Mouse (Mus musculus) lung, adult 18-20 months (tissue): ENCODE measurements around the gene Def8.
"Not testable (repeated sequence)": the region's sequence is repeated elsewhere in the genome, so short reads cannot be mapped to it uniquely, and the experiment has no call there.

ENCODE experiments used
- DNase-seq, 2 experiments: peaks; one replicate each; pipeline ENCODE4 v3.0.0; 2022; ENCODE audit warnings: mixed read lengths in 2 of 2

Gene Def8

GRCm38 (mm10) chr8:123414997-123415696 lies 8.2 kb upstream of the Def8 start:
- not testable (repeated sequence) for DNase-seq

GRCm38 (mm10) chr8:123415967-123416943 lies 7.1 kb upstream of the Def8 start:
- no peak for DNase-seq

GRCm38 (mm10) chr8:123416944-123417555 lies 6.3 kb upstream of the Def8 start:
- DNase-seq: no peak

GRCm38 (mm10) chr8:123419711-123420110 lies 3.6 kb upstream of the Def8 start:
- DNase-seq: no peak

GRCm38 (mm10) chr8:123420525-123421281 lies 2.6 kb upstream of the Def8 start:
- DNase-seq: no peak

- no peak for DNase-seq
These were observed 2.0 kb upstream of the Def8 start for GRCm38 (mm10) chr8:123421325-123421724.

- DNase-seq: peak; percentile 56 to 73
These were observed 1.1 kb upstream of the Def8 start for GRCm38 (mm10) chr8:123422056-123422780.

- no peak for DNase-seq
These were observed 557 bp upstream of the Def8 start for GRCm38 (mm10) chr8:123422781-123423159.

- DNase-seq: no peak
These were observed 3.5 kb downstream of the Def8 start for GRCm38 (mm10) chr8:123426511-123427509.

- DNase-seq: no peak
These were observed 4.4 kb downstream of the Def8 start for GRCm38 (mm10) chr8:123427639-123428275.

- no peak for DNase-seq
These were observed 5.1 kb downstream of the Def8 start for GRCm38 (mm10) chr8:123428343-123428893.

- no peak for DNase-seq
These were observed 5.8 kb downstream of the Def8 start for GRCm38 (mm10) chr8:123428939-123429721.

GRCm38 (mm10) chr8:123429722-123430013 lies 6.3 kb downstream of the Def8 start:
- not testable (repeated sequence) for DNase-seq

GRCm38 (mm10) chr8:123430936-123431335 lies 7.6 kb downstream of the Def8 start:
- not testable (repeated sequence) for DNase-seq

- no peak for DNase-seq
These were observed 8.5 kb downstream of the Def8 start for GRCm38 (mm10) chr8:123431616-123432365.

- no peak for DNase-seq
These were observed 9.1 kb downstream of the Def8 start for GRCm38 (mm10) chr8:123432381-123432780.

- DNase-seq: not testable (repeated sequence)
These were observed 10.1 kb downstream of the Def8 start for GRCm38 (mm10) chr8:123433241-123433974.

GRCm38 (mm10) chr8:123441788-123442187 lies 18.5 kb downstream of the Def8 start:
- no peak for DNase-seq
